Mouse (Mus musculus) heart, postnatal 0 days (tissue): ENCODE measurements around the gene Trio. TPM values are rescaled to one million over a fixed set of nuclear protein-coding genes. Genes with fewer than 3 reads are reported as not detected.
A peak's percentile ranks its signal among the peaks of the same experiment; 100 is the strongest.

Experiments
- ATAC-seq: fragments of 200-750 bp; cut with Nextera tagmentation; 2 replicates; pipeline ENCODE4 v1.8.0; 2017; ENCODE audit warnings: low read depth, moderate number of reproducible peaks, moderate library complexity; ENCODE audit not compliant: insufficient read depth
- DNase-seq: peaks from one replicate; pipeline ENCODE4 v3.0.0-alpha.2; 2016; ENCODE audit warnings: low spot score
- H3K27ac ChIP-seq: fragments of 300-500 bp; sonication (generic); 2 replicates; pipeline ENCODE4 v1.5.1; 2014; ENCODE audit warnings: low read depth, mild to moderate bottlenecking
- H3K27me3 ChIP-seq: fragments of 300-500 bp; sonication (generic); 2 replicates; pipeline ENCODE4 v1.6.1; 2014; ENCODE audit warnings: low read length, mixed read lengths; ENCODE audit not compliant: control insufficient read depth, insufficient read depth
- H3K36me3 ChIP-seq: fragments of 300-500 bp; sonication (generic); replicated peaks from 2 replicates; pipeline ENCODE4 v1.6.1; 2014; ENCODE audit warnings: low read length, mixed read lengths; ENCODE audit not compliant: control insufficient read depth, insufficient read depth
- H3K4me1 ChIP-seq: fragments of 300-500 bp; sonication (generic); 2 replicates; pipeline ENCODE4 v1.6.1; 2014; ENCODE audit warnings: antibody characterized with exemption; ENCODE audit not compliant: control insufficient read depth, insufficient read depth
- H3K4me2 ChIP-seq: fragments of 300-500 bp; sonication (generic); 2 replicates; pipeline ENCODE4 v1.6.1; 2014; ENCODE audit warnings: low read depth, mild to moderate bottlenecking, low read length, moderate library complexity
- H3K4me3 ChIP-seq: fragments of 300-500 bp; sonication (generic); 2 replicates; pipeline ENCODE4 v1.5.1; 2014; ENCODE audit warnings: low read depth, low read length
- H3K9ac ChIP-seq: fragments of 300-500 bp; sonication (generic); replicated peaks from 2 replicates; pipeline ENCODE4 v1.6.1; 2014; ENCODE audit warnings: low read depth, low read length, mixed read lengths
- H3K9me3 ChIP-seq: fragments of 300-500 bp; sonication (generic); replicated peaks from 2 replicates; pipeline ENCODE4 v1.6.1; 2016; ENCODE audit warnings: low read length; ENCODE audit not compliant: control insufficient read depth
- CTCF ChIP-seq: IDR thresholded peaks from 2 replicates; pipeline ENCODE4 v1.5.1; 2016; ENCODE audit warnings: antibody characterized with exemption, control low read depth, low read depth
- EP300 ChIP-seq: IDR thresholded peaks from 2 replicates; pipeline ENCODE4 v1.6.1; 2016; ENCODE audit warnings: antibody characterized with exemption, low read depth
- WGBS: fragments of 180-500 bp; shearing (Covaris S2); extraction: QIAGEN DNeasy Blood & Tissue Kit; methylation state at CpG from one replicate; pipeline ENCODE4 v1.1.7; 2014; 5-methylcytosine and 5-hydroxymethylcytosine counted together
- polyA plus RNA-seq: library from polyadenylated mRNA; unstranded; fragments of >200 nt; fragmentation: Nextera tagmentation; extraction: Ambion mirVana; gene quantifications from 2 replicates; pipeline ENCODE4 v1.2.1, GENCODE M21; 2015
- total RNA-seq: library from RNA; depleted of rRNA; stranded (reverse); fragments of >200 nt; gene quantifications from 2 replicates; pipeline ENCODE4 v1.2.3, GENCODE M21; 2014; ENCODE audit warnings: low replicate concordance

Gene Trio
- total and polyA plus RNA-seq, 2 experiments from 2014 or later, result 10.1 to 77.2 TPM

- Histone ChIP-seq H3K9me3 (no peaks in the 10 kb centered on the region), H3K27me3 (no peaks in the 10 kb centered on the region), H3K4me2 (no peak overlapping the region), H3K4me3 (no peak overlapping the region), H3K36me3 (peaks cover 91% of the 10 kb centered on the region), H3K4me1 (no peaks in the 10 kb centered on the region), H3K9ac (no peak overlapping the region), H3K27ac (no peak overlapping the region)
- no peak for ATAC-seq
- WGBS, result 81% methylated on average over 7 of the region's 7 CpGs
- DNase-seq, result no peak
- no peak for TF ChIP-seq EP300
- no peak for TF ChIP-seq CTCF
These were observed 270.9 kb downstream of the Trio start for GRCm38 (mm10) chr15:27754571-27755260.

GRCm38 (mm10) chr15:27753923-27754322 lies 271.7 kb downstream of the Trio start:
- DNase-seq (no peak), ATAC-seq (no peak)
- Histone ChIP-seq H3K36me3 (peaks cover 91% of the 10 kb centered on the region), H3K27ac (no peak overlapping the region), H3K9me3 (no peaks in the 10 kb centered on the region), H3K9ac (no peak overlapping the region), H3K4me3 (no peak overlapping the region), H3K27me3 (no peaks in the 10 kb centered on the region), H3K4me1 (no peaks in the 10 kb centered on the region), H3K4me2 (no peak overlapping the region)
- TF ChIP-seq CTCF, result no peak
- no peak for TF ChIP-seq EP300
- 64% methylated on average over 5 of the region's 5 CpGs for WGBS

GRCm38 (mm10) chr15:27752677-27753342 lies 272.8 kb downstream of the Trio start:
- no peaks in the 10 kb centered on the region for H3K4me1 ChIP-seq
- WGBS, result 84% methylated on average over 7 of the region's 7 CpGs
- DNase-seq, result no peak
- H3K9ac ChIP-seq, result no peak overlapping the region
- peaks cover 94% of the 10 kb centered on the region for H3K36me3 ChIP-seq
- H3K9me3 ChIP-seq, result no peaks in the 10 kb centered on the region
- H3K4me2 ChIP-seq, result no peak overlapping the region
- no peak overlapping the region for H3K4me3 ChIP-seq
- H3K27me3 ChIP-seq, result no peaks in the 10 kb centered on the region
- TF ChIP-seq CTCF (no peak), EP300 (no peak)
- ATAC-seq, result no peak
- H3K27ac ChIP-seq, result no peak overlapping the region

- Histone ChIP-seq H3K36me3 (peaks cover 94% of the 10 kb centered on the region), H3K27ac (no peak overlapping the region), H3K27me3 (no peaks in the 10 kb centered on the region), H3K9ac (no peak overlapping the region), H3K4me3 (no peak overlapping the region), H3K4me2 (no peak overlapping the region), H3K4me1 (no peaks in the 10 kb centered on the region), H3K9me3 (no peaks in the 10 kb centered on the region)
- no peak for TF ChIP-seq EP300
- TF ChIP-seq CTCF, result peak; percentile 84
- DNase-seq (peak; percentile 73), ATAC-seq (peak; percentile 78)
- WGBS, result 74% methylated on average over 12 of the region's 12 CpGs
These were observed 273.8 kb downstream of the Trio start for GRCm38 (mm10) chr15:27751612-27752405.

GRCm38 (mm10) chr15:27748739-27749138 lies 276.9 kb downstream of the Trio start:
- no peak for DNase-seq
- no peaks in the 10 kb centered on the region for H3K27me3 ChIP-seq
- H3K27ac ChIP-seq, result no peak overlapping the region
- H3K9me3 ChIP-seq, result no peaks in the 10 kb centered on the region
- TF ChIP-seq EP300 (no peak), CTCF (no peak)
- ATAC-seq, result no peak
- H3K36me3 ChIP-seq, result peaks cover 90% of the 10 kb centered on the region
- WGBS, result 84% methylated on average over 8 of the region's 8 CpGs
- no peak overlapping the region for H3K4me3 ChIP-seq
- H3K9ac ChIP-seq, result no peak overlapping the region
- H3K4me2 ChIP-seq, result no peak overlapping the region
- H3K4me1 ChIP-seq, result 0 out of 2 replicates have a peak, but pooled peaks cover 7% of the 10 kb centered on the region
